Mouse (Mus musculus) left cerebral cortex, postnatal 14 days (tissue): ENCODE measurements at regions not wholly inside any gene's neighbourhood (a gene's known extent, or its start where the extent isn't known, plus 50 kb on each side); places are given as distances from the start of the nearest gene placed in this dataset.
"Not testable (repeated sequence)": the region's sequence is repeated elsewhere in the genome, so short reads cannot be mapped to it uniquely, and the experiment has no call there.

Experiments
- DNase-seq, 2 experiments: peaks; one replicate each; pipeline ENCODE4 v3.0.0; 2021 to 2022; ENCODE audit warnings: low spot score in 2 of 2, mixed read lengths in 1 of 2
- intact Hi-C: fragments of 180-260 bp; cut with DNase I; formaldehyde crosslinking; loops from one replicate; pipeline ENCODE4 v1.15.1; 2025

DNA sequence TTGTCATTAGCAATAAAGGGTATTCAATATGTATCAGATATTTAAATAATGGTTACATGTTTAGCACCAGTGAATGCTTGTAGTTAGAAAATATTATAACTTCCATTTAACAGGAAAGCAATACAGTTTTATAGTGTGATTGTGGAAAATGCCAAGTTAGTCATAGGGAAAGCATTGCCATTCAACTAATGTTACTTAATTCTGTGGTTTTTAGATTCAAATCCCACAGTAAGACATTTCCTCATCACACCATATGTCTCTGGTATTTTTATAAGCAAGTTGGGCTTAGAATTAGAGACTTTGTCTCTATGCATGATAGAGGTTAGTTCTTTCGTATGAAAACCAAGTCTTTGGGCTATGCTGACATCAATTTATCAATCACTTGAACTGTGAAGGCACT, 133.0 kb downstream of the Prr30 start:
- DNase-seq: no peak
- intact Hi-C loops: no loop called here

DNA sequence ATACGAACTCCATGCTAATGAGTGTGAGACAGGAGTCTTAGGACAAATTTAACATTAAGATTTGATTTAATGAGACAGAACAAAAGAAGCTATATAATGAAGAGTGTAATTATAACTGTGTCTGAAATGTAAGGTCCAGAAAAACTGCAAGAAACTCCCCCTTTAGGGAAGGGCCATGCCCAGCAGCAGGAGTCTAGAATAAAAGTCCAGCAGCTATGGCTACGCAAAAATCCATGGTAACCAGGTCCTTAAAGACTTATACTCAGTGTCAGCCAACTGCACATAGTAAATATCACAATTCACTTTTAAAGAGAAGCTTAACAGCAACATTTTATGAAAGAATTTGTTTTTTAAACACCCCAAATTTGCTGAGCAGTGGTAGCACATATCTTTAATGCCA, 143.3 kb downstream of the Prr30 start:
- intact Hi-C loops: no loop called here
- DNase-seq: no peak

DNA sequence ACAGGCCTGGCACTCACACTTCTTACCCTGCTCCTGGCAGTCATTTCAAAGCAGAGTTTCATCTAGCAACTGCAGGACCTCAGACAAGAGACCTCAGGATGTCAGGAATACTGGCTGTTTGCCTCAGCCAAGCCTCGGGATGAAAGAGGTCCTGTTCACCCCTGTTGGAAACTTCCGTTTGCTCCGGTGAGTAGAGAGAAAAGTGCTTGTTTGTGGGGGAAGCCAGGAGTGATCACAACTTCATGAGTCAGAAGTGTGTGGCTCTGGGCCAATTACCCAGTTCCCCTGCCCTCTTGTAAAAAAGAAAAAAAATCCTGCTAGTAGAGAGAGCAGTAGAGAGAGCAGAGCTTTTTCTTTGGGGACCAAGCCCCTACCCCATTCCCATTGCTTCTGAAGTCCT, 144.2 kb downstream of the Prr30 start:
- peak; percentile 7 to 8 for DNase-seq
- intact Hi-C loops: no loop called here

- no peak for DNase-seq
- intact Hi-C loops: no loop called here
These were observed 145.3 kb downstream of the Prr30 start for GRCm38 (mm10) chr14:101054786-101055185.

- intact Hi-C loops: no loop called here
- no peak for DNase-seq
These were observed 147.4 kb downstream of the Prr30 start for GRCm38 (mm10) chr14:101052760-101053159.

GRCm38 (mm10) chr14:101050212-101050611, 149.9 kb downstream of the Prr30 start:
- DNase-seq: no peak
- intact Hi-C loops: no loop called here

- DNase-seq: no peak
- intact Hi-C loops: no loop called here
These were observed 150.4 kb downstream of the Prr30 start for GRCm38 (mm10) chr14:101049664-101050203.

- intact Hi-C loops: no loop called here
- DNase-seq: no peak
These were observed 156.6 kb downstream of the Prr30 start for GRCm38 (mm10) chr14:101043494-101043893.

DNA sequence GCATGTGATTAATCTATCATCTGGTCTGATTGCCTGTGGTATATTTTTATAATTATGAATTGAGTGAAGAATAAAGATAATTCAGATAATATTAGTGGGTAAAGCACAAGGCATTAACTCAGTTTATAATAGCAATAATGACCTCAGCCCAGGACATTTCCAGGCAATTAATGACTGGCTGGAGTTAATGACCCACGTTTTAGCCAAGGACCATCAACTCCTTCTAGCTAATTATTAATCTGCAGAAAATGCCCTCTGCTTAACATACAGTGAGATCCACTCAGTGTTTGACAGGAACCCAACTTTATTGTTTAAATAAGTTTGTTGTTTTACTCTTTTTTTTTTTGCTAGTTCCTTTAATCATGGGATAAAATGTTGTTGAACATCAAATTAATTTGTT, 199.1 kb downstream of the Prr30 start:
- no peak for DNase-seq
- intact Hi-C loops: no loop called here

DNA sequence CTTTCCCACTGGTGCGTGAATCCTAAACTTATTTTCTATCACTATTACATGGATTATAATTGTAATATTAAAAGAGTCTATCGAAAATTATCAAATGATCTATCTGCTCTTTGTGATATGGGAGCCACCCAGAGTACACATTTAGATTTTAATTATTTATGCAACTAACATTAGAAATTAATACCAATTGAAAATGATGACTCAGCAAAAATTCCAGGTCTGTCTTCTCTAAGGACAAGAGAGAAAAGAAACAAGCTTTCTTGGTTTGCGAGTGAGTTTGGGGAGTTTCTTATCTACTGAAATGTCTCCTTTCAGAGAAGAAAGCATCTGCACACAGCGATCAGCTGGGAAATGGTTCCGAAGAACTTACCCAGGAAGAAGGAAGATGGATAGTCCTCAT, 219.4 kb downstream of the Prr30 start:
- intact Hi-C loops: no loop called here
- DNase-seq: no peak

DNA sequence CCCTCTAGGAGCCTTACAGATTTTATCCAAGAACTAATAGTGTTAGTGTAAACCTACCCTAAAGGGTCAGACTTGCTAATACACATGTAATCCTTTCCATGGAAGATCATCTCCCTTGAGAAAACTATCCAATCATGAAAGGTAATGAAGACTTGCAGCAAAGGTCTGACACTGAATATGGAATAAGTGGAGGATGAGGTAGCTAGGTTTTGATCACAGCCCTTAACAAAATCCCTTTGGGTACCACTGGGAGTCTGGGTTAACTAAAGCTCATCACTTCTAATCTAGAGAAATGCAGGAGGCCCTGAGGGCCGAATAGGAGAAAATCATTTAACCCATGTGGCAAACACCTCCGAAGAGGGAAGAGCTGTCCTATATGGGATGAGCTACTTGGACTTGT, 221.6 kb downstream of the Prr30 start:
- DNase-seq: no peak
- intact Hi-C loops: no loop called here

- peak in 1 of 2 experiments; percentile 1 for DNase-seq
- intact Hi-C loops: no loop called here
These were observed 229.2 kb downstream of the Prr30 start for GRCm38 (mm10) chr14:100970970-100971369.

DNA sequence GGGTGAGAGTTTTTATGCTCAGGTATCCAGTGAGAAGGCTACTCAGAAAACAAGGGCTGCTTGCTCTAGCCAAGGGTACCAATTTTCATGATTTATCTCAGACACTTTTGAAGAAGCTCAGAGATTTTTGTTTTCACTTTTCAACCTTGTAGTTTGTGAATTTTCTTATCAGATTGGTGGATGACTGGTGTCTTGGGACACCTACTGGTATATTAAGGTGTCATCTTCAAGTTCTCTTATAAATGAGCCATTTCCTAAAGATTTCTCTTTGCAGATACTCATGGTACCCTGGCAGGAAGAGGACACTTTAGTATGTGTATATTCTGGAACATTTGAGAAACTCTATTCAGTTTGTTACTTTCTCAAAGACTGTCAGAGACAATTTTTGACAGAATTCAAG, 239.9 kb downstream of the Prr30 start:
- intact Hi-C loops: no loop called here
- DNase-seq: no peak

GRCm38 (mm10) chr14:100955806-100956436, 244.2 kb downstream of the Prr30 start:
- no peak for DNase-seq
- intact Hi-C loops: no loop called here

- intact Hi-C loops: no loop called here
- no peak for DNase-seq
These were observed 249.4 kb downstream of the Prr30 start for GRCm38 (mm10) chr14:100950681-100951119.

GRCm38 (mm10) chr14:100947625-100948024, 252.5 kb downstream of the Prr30 start:
- intact Hi-C loops, DNase-seq: not testable (repeated sequence)

GRCm38 (mm10) chr14:100937358-100937887, 262.7 kb downstream of the Prr30 start:
- intact Hi-C loops: no loop called here
- DNase-seq: no peak

DNA sequence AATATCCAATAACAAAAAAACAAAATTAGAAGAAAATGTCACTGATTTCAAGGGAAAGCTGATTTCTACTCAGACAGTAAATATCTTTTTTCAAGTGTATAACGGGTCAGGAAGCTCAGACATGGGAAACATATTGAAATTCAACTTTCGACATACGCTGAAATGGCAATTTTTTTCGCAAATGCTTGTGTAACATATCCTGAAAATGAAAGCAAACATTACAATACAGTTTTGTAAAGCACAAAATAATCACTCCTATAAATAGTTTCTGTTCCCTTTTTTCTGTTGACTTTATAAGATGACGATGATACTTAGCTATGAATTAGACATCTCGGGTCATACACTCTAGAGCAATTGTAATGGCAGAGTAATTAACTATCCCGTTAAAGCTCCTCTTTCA, 265.6 kb downstream of the Prr30 start:
- intact Hi-C loops: no loop called here
- DNase-seq: no peak

DNA sequence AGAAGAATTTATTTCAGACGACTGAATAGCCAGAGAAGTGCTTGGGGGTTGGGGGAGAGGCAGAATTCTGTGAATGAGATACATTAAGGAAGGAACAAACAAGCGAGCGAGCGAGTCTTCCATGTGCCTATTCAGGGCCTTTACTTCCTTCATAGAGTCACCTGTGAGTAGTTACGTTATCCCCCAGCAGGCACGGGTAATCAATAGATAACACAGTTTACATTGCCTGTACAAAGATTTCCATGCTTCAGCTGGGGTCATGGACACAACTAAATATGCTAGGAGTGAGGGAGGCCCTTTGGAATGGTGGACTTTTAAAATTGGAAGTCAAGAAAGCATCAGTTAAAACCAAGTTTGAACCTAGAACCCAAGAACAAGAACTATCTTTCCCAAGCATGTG, 275.2 kb downstream of the Prr30 start:
- intact Hi-C loops: no loop called here
- no peak for DNase-seq

DNA sequence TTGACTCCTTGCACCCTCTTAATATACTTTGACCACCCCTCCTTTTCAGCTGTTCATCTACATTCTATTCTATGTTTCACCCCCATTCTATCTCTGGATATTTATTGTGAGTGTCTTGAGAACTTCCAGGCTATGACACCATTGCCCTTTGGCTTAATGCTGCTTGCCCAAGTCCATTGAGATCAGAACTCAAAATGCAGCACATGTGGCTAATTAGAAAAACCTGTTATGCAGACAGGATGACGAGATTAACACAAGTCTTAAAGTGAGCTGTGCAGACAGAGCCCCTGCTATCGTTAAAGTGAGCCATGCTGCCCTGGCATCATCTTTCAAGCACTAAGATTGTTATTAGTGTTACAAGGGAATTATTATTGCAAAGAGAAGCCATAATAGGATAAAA, 299.9 kb downstream of the Prr30 start:
- DNase-seq: no peak
- intact Hi-C loops: no loop called here

- no peak for DNase-seq
- intact Hi-C loops: no loop called here
These were observed 301.1 kb downstream of the Prr30 start for GRCm38 (mm10) chr14:100899074-100899473.
